Mouse (Mus musculus) MEL (cell line): ENCODE measurements around the gene Ano10. TPM values are rescaled to one million over a fixed set of nuclear protein-coding genes. Genes with fewer than 3 reads are reported as not detected.

Experiments
- DNase-seq: peaks from one replicate; pipeline ENCODE4 v3.0.0; 2011; ENCODE audit warnings: low read depth, low spot score
- H3K27ac ChIP-seq: 2 replicates; pipeline ENCODE4 v1.5.1; 2012; ENCODE audit warnings: low read depth, mild to moderate bottlenecking, control low read depth, low read length, moderate library complexity; ENCODE audit not compliant: control insufficient read depth
- H3K27me3 ChIP-seq, 2 experiments: fragments of 150-350 bp in 1 of 2; sonication (generic) in 1 of 2; 2 replicates each; pipeline ENCODE4 v1.6.1; 2012; ENCODE audit warnings: low read length in 2 of 2, mild to moderate bottlenecking in 2 of 2, improper control_type of control experiment in 1 of 2, moderate library complexity in 1 of 2; ENCODE audit not compliant: insufficient read depth in 2 of 2, control insufficient read depth in 1 of 2
- H3K36me3 ChIP-seq, 2 experiments: 2 replicates each; pipeline ENCODE4 v1.6.1; 2012 to 2014; ENCODE audit warnings: low read length in 2 of 2, improper control_type of control experiment in 1 of 2, inconsistent platforms in 1 of 2, mild to moderate bottlenecking in 1 of 2; ENCODE audit not compliant: insufficient read depth in 2 of 2, control insufficient read depth in 1 of 2
- H3K4me1 ChIP-seq, 2 experiments: fragments of 150-350 bp in 1 of 2; sonication (generic) in 1 of 2; 2 replicates each; pipeline ENCODE4 v1.6.1; 2012; ENCODE audit warnings: low read length in 2 of 2, improper control_type of control experiment in 1 of 2, mild to moderate bottlenecking in 1 of 2; ENCODE audit not compliant: insufficient read depth in 2 of 2, control insufficient read depth in 1 of 2
- H3K4me3 ChIP-seq, 2 experiments: fragments of 150-350 bp in 1 of 2; sonication (generic) in 1 of 2; 2 replicates each; pipeline ENCODE4 v1.5.1; 2012; ENCODE audit warnings: low read depth in 2 of 2, low read length in 2 of 2, mild to moderate bottlenecking in 2 of 2, moderate library complexity in 2 of 2, control low read depth in 1 of 2, improper control_type of control experiment in 1 of 2; ENCODE audit not compliant: control insufficient read depth in 1 of 2, insufficient read depth in 1 of 2
- H3K79me2 ChIP-seq: 2 replicates; pipeline ENCODE4 v1.6.1; 2012; ENCODE audit warnings: mild to moderate bottlenecking, low read length, moderate library complexity; ENCODE audit not compliant: control insufficient read depth, poor library complexity, insufficient read depth
- H3K9ac ChIP-seq: 2 replicates; pipeline ENCODE4 v1.6.1; 2012; ENCODE audit warnings: low read depth, mild to moderate bottlenecking, control low read depth, low read length, moderate library complexity; ENCODE audit not compliant: control insufficient read depth, poor library complexity, severe bottlenecking
- H3K9me3 ChIP-seq: fragments of 150-350 bp; sonication (generic); replicated peaks from 2 replicates; pipeline ENCODE4 v1.6.1; 2012; ENCODE audit warnings: mild to moderate bottlenecking, low read length, improper control_type of control experiment, moderate library complexity; ENCODE audit not compliant: insufficient read depth
- BHLHE40 ChIP-seq: IDR thresholded peaks from 2 replicates; pipeline ENCODE4 v1.6.1; 2012; ENCODE audit warnings: low read depth, mild to moderate bottlenecking, inconsistent platforms, low read length, improper control_type of control experiment, borderline replicate concordance
- CHD1 ChIP-seq: IDR thresholded peaks from 2 replicates; pipeline ENCODE4 v1.6.1; 2012; ENCODE audit warnings: low read depth, mild to moderate bottlenecking, inconsistent platforms, low read length, improper control_type of control experiment
- CTCF ChIP-seq, 3 experiments: IDR thresholded peaks in 2 of 3; conservative IDR thresholded peaks in 1 of 3; 2 replicates each; pipeline ENCODE4 v1.5.1; 2011 to 2012; ENCODE audit warnings: low read length in 3 of 3, low read depth in 2 of 3, mild to moderate bottlenecking in 2 of 3, improper control_type of control experiment in 1 of 3, inconsistent platforms in 1 of 3, mixed read lengths in 1 of 3, moderate library complexity in 1 of 3; ENCODE audit not compliant: control insufficient read depth in 1 of 3, insufficient read depth in 1 of 3, poor library complexity in 1 of 3, severe bottlenecking in 1 of 3
- E2F4 ChIP-seq: IDR thresholded peaks from 2 replicates; pipeline ENCODE4 v1.6.1; 2011; ENCODE audit warnings: low read depth, low read length, improper control_type of control experiment, borderline replicate concordance
- EP300 ChIP-seq, 2 experiments: IDR thresholded peaks; 2 replicates each; pipeline ENCODE4 v1.6.1; 2011; ENCODE audit warnings: improper control_type of control experiment in 2 of 2, low read length in 2 of 2, low read depth in 1 of 2, mild to moderate bottlenecking in 1 of 2
- GABPA ChIP-seq: IDR thresholded peaks from 2 replicates; pipeline ENCODE4 v1.6.1; 2012; ENCODE audit warnings: low read depth, mild to moderate bottlenecking, inconsistent platforms, low read length, improper control_type of control experiment, moderate library complexity
- HCFC1 ChIP-seq: IDR thresholded peaks from 2 replicates; pipeline ENCODE4 v1.6.1; 2012; ENCODE audit warnings: low read depth, mild to moderate bottlenecking, inconsistent platforms, low read length, improper control_type of control experiment, moderate library complexity
- JUND ChIP-seq: IDR thresholded peaks from 2 replicates; pipeline ENCODE4 v1.6.1; 2011; ENCODE audit warnings: low read depth, mild to moderate bottlenecking, improper control_type of control experiment, low read length
- KAT2A ChIP-seq: conservative IDR thresholded peaks from 2 replicates; pipeline ENCODE4 v1.6.1; 2012; ENCODE audit warnings: low read depth, low read length, improper control_type of control experiment, inconsistent platforms
- MAX ChIP-seq: IDR thresholded peaks from 2 replicates; pipeline ENCODE4 v1.6.1; 2011; ENCODE audit warnings: low read length, improper control_type of control experiment
- MEF2A ChIP-seq: IDR thresholded peaks from 2 replicates; pipeline ENCODE4 v1.6.1; 2014; ENCODE audit warnings: low read depth, mild to moderate bottlenecking, inconsistent platforms, low read length, improper control_type of control experiment; ENCODE audit not compliant: poor library complexity, insufficient replicate concordance, severe bottlenecking; ENCODE audit errors: extremely low read depth
- MXI1 ChIP-seq: IDR thresholded peaks from 2 replicates; pipeline ENCODE4 v1.6.1; 2011; ENCODE audit warnings: mild to moderate bottlenecking, low read depth, low read length, improper control_type of control experiment
- MYC ChIP-seq: IDR thresholded peaks from 2 replicates; pipeline ENCODE4 v1.6.1; 2011; ENCODE audit warnings: low read depth, mild to moderate bottlenecking, low read length, improper control_type of control experiment, moderate library complexity
- POLR2AphosphoS2 ChIP-seq: IDR thresholded peaks from 2 replicates; pipeline ENCODE4 v1.6.1; 2011; ENCODE audit warnings: low read length, improper control_type of control experiment
- RAD21 ChIP-seq: IDR thresholded peaks from 2 replicates; pipeline ENCODE4 v1.6.1; 2011; ENCODE audit warnings: mild to moderate bottlenecking, low read depth, low read length, improper control_type of control experiment
- RCOR1 ChIP-seq: IDR thresholded peaks from 2 replicates; pipeline ENCODE4 v1.6.1; 2012; ENCODE audit warnings: low read depth, mild to moderate bottlenecking, inconsistent platforms, low read length, improper control_type of control experiment
- SMC3 ChIP-seq: IDR thresholded peaks from 2 replicates; pipeline ENCODE4 v1.6.1; 2011; ENCODE audit warnings: low read depth, low read length, improper control_type of control experiment
- TAL1 ChIP-seq: IDR thresholded peaks from 2 replicates; pipeline ENCODE4 v1.6.1; 2012; ENCODE audit warnings: mild to moderate bottlenecking, inconsistent platforms, low read length, moderate library complexity, mixed read lengths
- TBP ChIP-seq: IDR thresholded peaks from 2 replicates; pipeline ENCODE4 v1.8.0; 2011; ENCODE audit warnings: low read depth, low read length, improper control_type of control experiment
- UBTF ChIP-seq: IDR thresholded peaks from 2 replicates; pipeline ENCODE4 v1.6.1; 2012; ENCODE audit warnings: low read depth, mild to moderate bottlenecking, inconsistent platforms, low read length, improper control_type of control experiment, moderate library complexity, borderline replicate concordance; ENCODE audit not compliant: insufficient read depth
- USF1 ChIP-seq: IDR thresholded peaks from 2 replicates; pipeline ENCODE4 v1.6.1; 2014; ENCODE audit warnings: low read depth, mild to moderate bottlenecking, inconsistent platforms, low read length, improper control_type of control experiment, moderate library complexity
- USF2 ChIP-seq, 2 experiments: IDR thresholded peaks; 2 replicates each; pipeline ENCODE4 v1.6.1; 2011 to 2012; ENCODE audit warnings: improper control_type of control experiment in 2 of 2, low read length in 2 of 2, borderline replicate concordance in 1 of 2, inconsistent platforms in 1 of 2, low read depth in 1 of 2, mild to moderate bottlenecking in 1 of 2; ENCODE audit not compliant: insufficient read depth in 1 of 2
- ZC3H11A ChIP-seq: IDR thresholded peaks from 2 replicates; pipeline ENCODE4 v1.6.1; 2012; ENCODE audit warnings: low read depth, mild to moderate bottlenecking, inconsistent platforms, low read length, improper control_type of control experiment
- ZKSCAN1 ChIP-seq: IDR thresholded peaks from 2 replicates; pipeline ENCODE4 v1.6.1; 2012; ENCODE audit warnings: low read depth, mild to moderate bottlenecking, inconsistent platforms, low read length, improper control_type of control experiment, moderate library complexity
- ZMIZ1 ChIP-seq: IDR thresholded peaks from 2 replicates; pipeline ENCODE4 v1.6.1; 2012; ENCODE audit warnings: low read depth, mild to moderate bottlenecking, inconsistent platforms, low read length, improper control_type of control experiment, moderate library complexity
- ZNF384 ChIP-seq: IDR thresholded peaks from 2 replicates; pipeline ENCODE4 v1.6.1; 2012; ENCODE audit warnings: low read depth, mild to moderate bottlenecking, inconsistent platforms, low read length, improper control_type of control experiment
- polyA plus RNA-seq, 2 experiments: library from polyadenylated mRNA; stranded (reverse) in 1 of 2; unstranded in 1 of 2; fragments of >175 nt in 1 of 2; fragments of >200 nt in 1 of 2; gene quantifications; 2 replicates each; pipeline versions ENCODE4 v1.2.1 to v1.2.4; 2012; ENCODE audit warnings: low replicate concordance in 2 of 2, low read depth in 1 of 2; ENCODE audit not compliant: insufficient read length in 2 of 2, insufficient read depth in 1 of 2, missing spikeins in 1 of 2
- total RNA-seq: library from RNA; depleted of rRNA; stranded (reverse); fragments of 300-350 nt; gene quantifications from 2 replicates; pipeline ENCODE4 v1.2.3, GENCODE M21; 2012

Ano10 gene
- total and polyA plus RNA-seq, 3 experiments: 0.54 to 3.1 TPM; not detected in 1

DNA sequence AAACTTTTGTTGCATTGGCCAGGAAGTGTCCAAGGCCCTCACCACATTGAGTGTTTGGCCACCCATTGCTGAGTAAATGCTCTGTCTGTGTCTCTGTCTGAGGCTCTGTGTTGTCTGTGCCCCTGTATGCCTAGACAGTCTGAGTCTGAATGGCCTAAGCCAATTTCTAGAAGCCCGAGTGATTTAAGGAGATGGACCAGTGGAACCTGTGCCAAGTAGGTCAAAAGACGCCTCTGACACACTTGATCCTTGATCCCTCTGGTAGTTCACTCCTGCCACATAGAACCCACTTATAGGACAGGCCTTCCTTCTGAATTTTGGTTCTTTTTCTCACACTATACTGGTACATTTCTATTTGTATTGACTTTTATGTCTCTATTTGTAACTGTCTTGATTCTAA is 17.6 kb downstream of the Ano10 start:
- H3K4me3 ChIP-seq: no peak overlapping the region
- no peak overlapping the region for H3K9ac ChIP-seq
- H3K36me3 ChIP-seq: no peaks in the 10 kb centered on the region
- TF ChIP-seq KAT2A (no peak), CTCF (IDR thresholded peaks at IDR 0.05 in 2 of 3, conservative IDR thresholded peaks at IDR 0.05 in 1 of 3; ENCODE audit: control insufficient read depth in 1 of 3, insufficient read depth in 1 of 3, low read depth in 2 of 3, low read length in 3 of 3, poor library complexity in 1 of 3, severe bottlenecking in 1 of 3) (no peak), RCOR1 (no peak), MAX (no peak), CHD1 (no peak), ZNF384 (no peak), POLR2AphosphoS2 (no peak), RAD21 (no peak), GABPA (no peak), SMC3 (no peak), TBP (no peak), JUND (no peak), EP300 (IDR thresholded peaks at IDR 0.05; ENCODE audit: low read depth in 1 of 2, low read length in 2 of 2) (no peak), MEF2A (no peak), UBTF (no peak), BHLHE40 (no peak), E2F4 (no peak), MXI1 (no peak), ZKSCAN1 (no peak)
- H3K27ac ChIP-seq: no peak overlapping the region
- no peaks in the 10 kb centered on the region for H3K79me2 ChIP-seq
- no peak for DNase-seq
- H3K4me1 ChIP-seq: no peaks in the 10 kb centered on the region
- no peaks in the 10 kb centered on the region for H3K27me3 ChIP-seq
- no peaks in the 10 kb centered on the region for H3K9me3 ChIP-seq

- Histone ChIP-seq H3K9me3 (no peaks in the 10 kb centered on the region), H3K27ac (no peak overlapping the region), H3K9ac (no peak overlapping the region), H3K4me3 (no peak overlapping the region), H3K27me3 (no peaks in the 10 kb centered on the region), H3K36me3 (no peaks in the 10 kb centered on the region), H3K4me1 (no peaks in the 10 kb centered on the region), H3K79me2 (no peaks in the 10 kb centered on the region)
- no peak for DNase-seq
- no peak for TF ChIP-seq POLR2AphosphoS2
- no peak for TF ChIP-seq USF1
- no peak for TF ChIP-seq ZMIZ1
- no peak for TF ChIP-seq HCFC1
- TF ChIP-seq ZC3H11A: no peak
- TF ChIP-seq MYC: no peak
- no peak for TF ChIP-seq USF2 (IDR thresholded peaks at IDR 0.05; ENCODE audit: borderline replicate concordance in 1 of 2, insufficient read depth in 1 of 2, low read depth in 1 of 2, low read length in 2 of 2)
- no peak for TF ChIP-seq TAL1
- TF ChIP-seq RAD21: no peak
- no peak for TF ChIP-seq ZKSCAN1
- no peak for TF ChIP-seq SMC3
- no peak for TF ChIP-seq E2F4
Observed at GRCm38 (mm10) chr9:122276134-122276533, 18.1 kb downstream of the Ano10 start.
